Mouse (Mus musculus) G1E (cell line): Measurements from ENCODE around the gene Mier1.

Source experiments
- CTCF ChIP-seq: IDR thresholded peaks from 2 replicates; pipeline ENCODE4 v1.5.1; 2012; ENCODE audit warnings: low read depth, low read length, inconsistent platforms, mixed read lengths
- GATA1 ChIP-seq: IDR thresholded peaks from 2 replicates; pipeline ENCODE4 v1.6.1; 2012; ENCODE audit warnings: borderline replicate concordance, low read length, inconsistent platforms, mixed read lengths
- GATA2 ChIP-seq: IDR thresholded peaks from 2 replicates; pipeline ENCODE4 v1.6.1; 2012; ENCODE audit warnings: low read depth, low read length, inconsistent platforms, borderline replicate concordance
- POLR2AphosphoS5 ChIP-seq: IDR thresholded peaks from 2 replicates; pipeline ENCODE4 v1.6.1; 2012; ENCODE audit warnings: low read depth, low read length, inconsistent platforms; ENCODE audit not compliant: insufficient replicate concordance
- TAL1 ChIP-seq: conservative IDR thresholded peaks from 2 replicates; pipeline ENCODE4 v1.6.1; 2012; ENCODE audit warnings: low read depth, low read length, inconsistent platforms, mixed read lengths

DNA sequence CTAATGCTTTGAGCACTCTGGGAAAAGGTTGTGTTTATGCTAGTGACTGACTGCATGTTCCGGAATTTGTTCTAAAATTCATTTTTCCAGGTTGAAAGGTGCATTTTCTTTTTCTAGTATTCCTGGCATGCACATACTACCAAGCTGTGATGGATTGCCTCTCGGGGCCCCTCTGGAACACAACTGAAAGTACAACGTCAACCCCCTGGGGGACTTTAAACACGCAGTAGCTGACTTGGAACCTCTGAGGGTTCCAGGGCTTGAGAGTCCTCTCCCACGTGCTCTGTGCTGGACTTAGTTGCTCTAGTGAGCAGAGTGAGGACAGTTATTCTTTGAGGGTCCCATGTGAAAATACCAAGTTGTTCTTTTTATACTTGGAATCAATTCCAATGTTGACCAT is 37.8 kb downstream of the Mier1 start:
- TF ChIP-seq CTCF = no peak
- no peak for TF ChIP-seq TAL1
- TF ChIP-seq GATA2 = no peak
- no peak for TF ChIP-seq POLR2AphosphoS5
- no peak for TF ChIP-seq GATA1
